9 mouse cellular contexts compared by ENCODE assay signal in genomic region chr13:97760532-97760931, GRCm38 (mm10). TPM values are rescaled to one million over a fixed set of nuclear protein-coding genes. Genes with fewer than 3 reads are reported as not detected.
DNase-seq lines count a peak whose midpoint lies in the region; ATAC-seq and TF ChIP-seq lines count a peak whose summit lies in the region.
"Had no signal": no experiment of that assay in that cellular context is flagged by ENCODE, and none has a peak within 500 bp of the region (broad histone marks: within the 10 kb centered on the region; RNA-seq: fewer than 3 reads in every experiment).

Gene Gm10260, minus strand, starts transcription at chr13:97760632.

- DNase-seq in heart, adult 18-20 months: no peak
- no peak for DNase-seq in MEL (ENCODE audit: low read depth, low spot score)
- DNase-seq in gastrocnemius, postnatal 36 days: no peak
- no peak for DNase-seq in left cerebral cortex, postnatal 14 days (ENCODE audit: low spot score in 2 of 2)
- DNase-seq in lung, postnatal 14 days: no peak
- DNase-seq in Muller cell, postnatal 12 days (ENCODE audit: inconsistent ontology term): no peak
- DNase-seq in limb, embryonic 10.5 days (ENCODE audit: low spot score): no peak
- DNase-seq: B cell, adult 2 months had no signal

- no peak for TF ChIP-seq CTCF in MEL (IDR thresholded peaks at IDR 0.05 in 2 of 3, conservative IDR thresholded peaks at IDR 0.05 in 1 of 3; ENCODE audit: control insufficient read depth in 1 of 3, insufficient read depth in 1 of 3, low read depth in 2 of 3, low read length in 3 of 3, poor library complexity in 1 of 3, severe bottlenecking in 1 of 3)

- no peaks in the 10 kb centered on the region for H3K36me3 ChIP-seq in heart, embryonic 11.5 days (ENCODE audit: control insufficient read depth, insufficient read depth, low read length)
- H3K36me3 ChIP-seq in MEL (ENCODE audit: control insufficient read depth in 1 of 2, insufficient read depth in 2 of 2, low read length in 2 of 2): no peaks in the 10 kb centered on the region
- no peaks in the 10 kb centered on the region for H3K36me3 ChIP-seq in limb, embryonic 10.5 days

- TF ChIP-seq POLR2A in MEL (IDR thresholded peaks at IDR 0.05; ENCODE audit: control insufficient read depth in 1 of 2, insufficient read depth in 1 of 2, low read depth in 1 of 2, low read length in 2 of 2, poor library complexity in 1 of 2): no peak

- intact Hi-C loops in gastrocnemius, postnatal 36 days (cut with DNase I): no loop called here
- intact Hi-C loops in left cerebral cortex, postnatal 14 days (cut with DNase I): no loop called here

- H3K9me3 ChIP-seq in heart, embryonic 11.5 days (replicated peaks; ENCODE audit: control insufficient read depth, low read length): no peaks in the 10 kb centered on the region
- no peaks in the 10 kb centered on the region for H3K9me3 ChIP-seq in MEL (replicated peaks; ENCODE audit: insufficient read depth, low read length)
- no peaks in the 10 kb centered on the region for H3K9me3 ChIP-seq in limb, embryonic 10.5 days (replicated peaks)

- TF ChIP-seq RAD21 in MEL (IDR thresholded peaks at IDR 0.05; ENCODE audit: low read depth, low read length): no peak

- H3K4me3 ChIP-seq in heart, embryonic 11.5 days (ENCODE audit: low read depth, low read length): no peak within 1 kb of the TSS
- no peak within 1 kb of the TSS for H3K4me3 ChIP-seq in MEL (ENCODE audit: control insufficient read depth in 1 of 2, insufficient read depth in 1 of 2, low read depth in 2 of 2, low read length in 2 of 2)
- H3K4me3 ChIP-seq in limb, embryonic 10.5 days: no peak within 1 kb of the TSS

- H3K27ac ChIP-seq in heart, embryonic 11.5 days (ENCODE audit: low read depth, low read length): no peak within 1 kb of the TSS
- H3K27ac ChIP-seq in MEL (ENCODE audit: control insufficient read depth, low read depth, low read length): no peak within 1 kb of the TSS
- no peak within 1 kb of the TSS for H3K27ac ChIP-seq in limb, embryonic 10.5 days

- 89% methylated on average over 10 of the region's 11 CpGs for WGBS in heart, embryonic 11.5 days (ENCODE audit: insufficient replicate concordance)
- 96% methylated on average over 11 of the region's 11 CpGs for WGBS in limb, embryonic 10.5 days

- peaks cover 8% of the 10 kb centered on the region; the same call in 1 of the 2 replicates for H3K4me1 ChIP-seq in heart, embryonic 11.5 days (ENCODE audit: control insufficient read depth, insufficient read depth, low read length)
- no peaks in the 10 kb centered on the region for H3K4me1 ChIP-seq in MEL (ENCODE audit: control insufficient read depth in 1 of 2, insufficient read depth in 2 of 2, low read length in 2 of 2)
- H3K4me1 ChIP-seq in limb, embryonic 10.5 days: peaks cover 10% of the 10 kb centered on the region; the same call in 1 of the 2 replicates

- no peaks in the 10 kb centered on the region for H3K79me2 ChIP-seq in MEL (ENCODE audit: control insufficient read depth, insufficient read depth, low read length, poor library complexity)

- H3K4me2 ChIP-seq in heart, embryonic 11.5 days: no peak within 1 kb of the TSS

- no peak for ATAC-seq in heart, embryonic 11.5 days (replicated peaks; ENCODE audit: insufficient number of reproducible peaks, low FRiP score, low TSS enrichment)

- no peaks in the 10 kb centered on the region for H3K27me3 ChIP-seq in heart, embryonic 11.5 days (ENCODE audit: control insufficient read depth, insufficient read depth, low read length)
- H3K27me3 ChIP-seq in MEL (ENCODE audit: control insufficient read depth in 1 of 2, insufficient read depth in 2 of 2, low read length in 2 of 2): no peaks in the 10 kb centered on the region
- no peaks in the 10 kb centered on the region for H3K27me3 ChIP-seq in limb, embryonic 10.5 days (ENCODE audit: low read depth, poor library complexity, severe bottlenecking)

- no peak for TF ChIP-seq EP300 in MEL (IDR thresholded peaks at IDR 0.05; ENCODE audit: low read depth in 1 of 2, low read length in 2 of 2)

- no peak within 1 kb of the TSS for H3K9ac ChIP-seq in heart, embryonic 11.5 days (ENCODE audit: low read depth, low read length)
- peak within 1 kb of the TSS; percentile 42; the same call in 1 of the 2 replicates for H3K9ac ChIP-seq in MEL (ENCODE audit: control insufficient read depth, low read depth, low read length, poor library complexity, severe bottlenecking)

TF ChIP-seq in MEL, 35 proteins besides CTCF, POLR2A, EP300 and RAD21:
- TF ChIP-seq MXI1 (IDR thresholded peaks at IDR 0.05; ENCODE audit: low read depth, low read length): no peak

RNA-seq across cellular contexts. Expression of gene Gm10260, which starts in this region (rescaled TPM):
- 100 to 1,000 TPM; 108 to 118 TPM for total RNA-seq in heart, adult 18-20 months (2021)
- 1.9 and 3.1 TPM in 2 replicates for polyA plus RNA-seq in heart, embryonic 11.5 days (2014; fragmentation: Nextera tagmentation; extraction: Ambion mirVana)
- total RNA-seq in MEL (2012; rRNA removed): 3,860 and 4,123 TPM in 2 replicates
- 1,000 to 10,000 TPM in 1 of 2 experiments, 100 to 1,000 TPM in 1; 409 to 3,111 TPM for polyA plus RNA-seq in MEL (2012; ENCODE audit: insufficient read depth in 1 of 2, insufficient read length in 2 of 2, low read depth in 1 of 2, low replicate concordance in 2 of 2, missing spikeins in 1 of 2)
- 100 to 1,000 TPM in 1 of 2 experiments, 10 to 100 TPM in 1; 80.3 to 112 TPM for total RNA-seq in gastrocnemius, postnatal 36 days (2021)
- 10 to 100 TPM; 86.2 to 87.9 TPM for total RNA-seq in left cerebral cortex, postnatal 14 days (2021)
- polyA plus RNA-seq in limb, embryonic 10.5 days (2016; fragmentation: Nextera tagmentation; extraction: Ambion mirVana): 4.8 and 5.4 TPM in 2 replicates

Comparison
In these comparisons a context has a peak if more than half of its experiments do, and no peak if none do; other contexts are left out.
1. RNA of gene Gm10260 (total RNA-seq): 3,860 to 4,123 TPM in MEL; 108 to 118 TPM in heart, adult 18-20 months, 80.3 to 112 TPM in gastrocnemius, postnatal 36 days and 86.2 to 87.9 TPM in left cerebral cortex, postnatal 14 days; every median in the first group is over 10 times any median in the second.
2. RNA of gene Gm10260 (polyA plus RNA-seq): 409 to 3,111 TPM in MEL; 4.8 to 5.4 TPM in limb, embryonic 10.5 days and 1.9 to 3.1 TPM in heart, embryonic 11.5 days; every median in the first group is over 10 times any median in the second.